Mouse (Mus musculus): ENCODE results near the gene Isg20l2.

DNA sequence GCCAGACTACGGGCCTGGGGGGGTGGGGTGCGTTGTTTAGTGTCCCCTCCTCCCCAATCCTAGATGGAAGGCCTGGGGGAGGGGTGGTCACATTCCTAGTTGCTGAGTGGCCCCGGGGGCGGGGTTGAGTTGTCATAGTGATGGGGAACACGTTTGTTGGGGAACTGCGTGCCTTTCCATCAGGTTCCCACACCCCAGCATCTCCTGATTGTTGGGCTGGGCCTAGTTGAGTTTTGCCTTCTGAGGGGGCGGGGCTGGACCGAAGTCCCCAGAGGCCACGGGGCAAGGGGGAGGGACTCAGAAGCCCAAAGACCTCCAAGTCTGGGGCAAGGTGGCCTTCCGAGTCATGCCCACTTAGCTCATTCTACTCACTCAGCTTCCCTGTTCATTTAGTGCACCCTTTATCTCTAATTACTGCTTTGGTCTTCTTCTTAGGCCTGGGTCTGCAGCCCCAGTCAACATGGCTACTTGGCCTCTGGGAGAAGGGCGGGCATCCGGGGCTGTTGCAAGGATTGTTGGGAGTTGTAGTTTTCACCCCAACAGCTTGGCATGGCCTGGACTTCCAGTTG is 19.5 kb upstream of the Isg20l2 start:
- TF ChIP-seq POLR2A (IDR thresholded peaks at IDR 0.05; ENCODE audit: borderline replicate concordance, extremely low read depth, insufficient read depth, insufficient read length, poor library complexity, severe bottlenecking) (no peak), CTCF (IDR thresholded peaks at IDR 0.05; ENCODE audit: borderline replicate concordance, extremely low read depth, insufficient read depth, insufficient read length) (no peak)
